Mouse (Mus musculus) left cerebral cortex, postnatal 14 days (tissue): ENCODE measurements at regions not wholly inside any gene's neighbourhood (a gene's known extent, or its start where the extent isn't known, plus 50 kb on each side); places are given as distances from the start of the nearest gene placed in this dataset.
A peak's percentile ranks its signal among the peaks of the same experiment; 100 is the strongest.

ENCODE experiments used
- DNase-seq, 2 experiments: peaks; one replicate each; pipeline ENCODE4 v3.0.0; 2021 to 2022; ENCODE audit warnings: low spot score in 2 of 2, mixed read lengths in 1 of 2
- intact Hi-C: fragments of 180-260 bp; cut with DNase I; formaldehyde crosslinking; loops from one replicate; pipeline ENCODE4 v1.15.1; 2025

DNA sequence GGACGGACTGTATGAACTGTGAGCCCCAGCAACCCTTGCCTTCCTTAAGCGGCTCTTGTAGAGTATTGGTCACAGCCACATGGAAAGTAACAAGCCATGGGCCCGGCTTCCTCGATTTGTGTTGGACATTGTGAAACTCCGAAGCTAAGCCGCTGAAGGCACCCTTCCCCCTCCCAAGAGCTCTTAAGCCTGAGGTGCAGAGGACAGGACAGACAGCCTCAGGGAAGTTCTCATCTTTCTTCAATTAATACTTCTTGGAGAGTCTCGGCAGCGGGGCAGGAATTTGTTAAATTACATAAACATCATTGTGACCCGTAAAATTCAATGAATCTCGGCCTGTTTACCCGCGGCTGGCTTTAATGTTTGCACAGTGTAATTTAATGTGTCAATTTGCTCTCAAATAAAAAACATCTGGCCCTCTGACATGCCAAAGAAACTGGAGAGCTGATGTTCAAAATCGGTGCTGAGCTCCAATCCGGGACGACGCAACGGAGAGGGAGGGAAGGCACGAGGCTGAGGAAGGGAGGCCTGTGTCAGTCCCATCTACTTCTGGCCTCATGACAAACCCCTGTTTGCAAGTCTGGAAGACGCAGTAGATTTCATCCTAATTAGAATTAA is 208.4 kb upstream of the Tle3 start:
- intact Hi-C loops = no loop called here
- DNase-seq = no peak

DNA sequence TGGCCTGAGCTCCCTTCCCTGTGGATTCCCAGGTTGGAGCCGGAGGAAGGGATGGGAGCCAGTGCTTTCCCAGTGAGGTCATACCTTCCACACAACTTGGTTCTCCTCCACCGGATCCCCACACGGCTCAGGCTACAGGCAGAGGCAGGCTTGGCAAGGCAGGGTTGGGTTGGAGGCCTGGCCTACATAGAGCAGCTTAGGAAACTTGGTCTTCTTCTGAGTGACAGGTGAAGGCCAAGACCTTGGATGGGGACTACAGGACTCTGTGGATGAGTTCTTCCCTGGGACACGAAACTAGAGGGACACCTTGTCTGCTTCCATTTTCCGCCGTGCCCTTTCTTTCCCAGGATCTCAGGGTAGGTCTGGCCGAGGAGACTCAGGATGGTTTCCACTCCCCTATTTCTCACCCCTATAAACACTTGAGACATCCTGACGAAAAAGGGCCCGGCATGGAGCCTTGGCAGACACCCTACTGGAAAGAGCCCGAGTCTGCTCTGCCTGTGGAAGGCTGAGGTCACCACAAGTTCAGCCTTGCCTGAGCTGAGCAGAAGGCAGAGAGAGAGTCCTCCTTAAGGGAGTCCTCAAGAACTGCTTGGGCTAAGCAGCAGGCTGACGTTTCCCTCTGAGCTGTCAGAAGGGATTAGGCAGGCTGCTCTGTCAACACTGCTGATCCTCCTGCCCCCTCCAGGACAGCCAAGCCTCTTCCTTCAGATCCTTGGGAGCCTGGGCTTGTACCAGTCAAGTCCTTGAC is 207.5 kb upstream of the Tle3 start:
- intact Hi-C loops = no loop called here
- DNase-seq = no peak

DNA sequence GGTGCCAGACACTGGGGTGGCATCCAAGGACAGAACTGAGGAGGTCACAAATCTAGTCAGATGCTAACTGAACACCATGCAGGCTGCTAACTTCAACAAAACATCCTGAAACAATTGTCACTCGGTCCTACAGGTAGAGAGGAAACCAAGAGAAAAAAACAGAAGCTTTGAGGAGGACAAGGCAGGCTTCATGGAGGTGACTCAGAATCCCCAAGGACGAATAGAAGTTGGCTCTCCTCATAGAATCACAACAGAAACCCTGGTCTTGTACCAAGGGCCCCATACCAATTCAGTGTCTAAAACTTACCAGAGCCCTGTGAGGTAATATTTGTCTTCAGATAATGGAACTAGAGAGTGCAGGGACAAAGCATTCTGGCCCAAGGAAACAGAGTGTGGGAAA is 206.1 kb upstream of the Tle3 start:
- no peak for DNase-seq
- intact Hi-C loops = no loop called here

DNA sequence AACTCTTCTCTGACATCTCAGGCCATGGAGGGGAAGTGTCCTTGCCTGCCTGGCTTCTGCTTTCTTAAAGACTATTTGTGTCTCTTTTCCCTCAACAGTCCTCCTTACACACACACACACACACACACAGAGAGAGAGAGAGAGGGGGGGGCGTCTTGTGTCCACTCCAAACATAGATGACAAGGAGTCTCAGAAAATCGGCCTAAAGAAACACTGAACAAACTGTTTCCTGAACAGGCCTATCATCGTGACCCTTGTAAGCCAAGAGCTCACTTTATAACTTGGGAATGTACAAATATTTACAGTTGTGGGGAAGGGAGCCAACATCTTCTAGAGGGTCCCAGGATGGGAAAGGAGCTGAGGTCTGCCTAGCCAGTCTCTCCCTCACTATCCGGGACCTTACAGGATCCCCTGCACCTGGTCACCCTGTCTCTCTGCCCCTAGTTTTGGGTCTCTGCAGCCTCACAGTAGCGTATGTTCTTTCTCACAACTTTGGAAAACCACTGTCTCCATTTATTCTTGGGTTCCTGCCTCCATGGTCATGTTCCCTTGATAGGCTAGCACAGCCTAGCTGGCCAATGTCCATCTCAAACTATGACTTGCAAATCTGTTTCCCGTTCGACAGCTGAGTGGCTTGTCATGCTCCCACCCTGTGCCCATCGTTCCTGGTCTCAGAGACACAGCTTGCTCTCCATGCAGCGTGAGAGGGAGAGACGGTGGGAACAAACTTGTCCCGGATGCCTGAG is 204.9 kb upstream of the Tle3 start:
- DNase-seq = no peak
- intact Hi-C loops = no loop called here

DNA sequence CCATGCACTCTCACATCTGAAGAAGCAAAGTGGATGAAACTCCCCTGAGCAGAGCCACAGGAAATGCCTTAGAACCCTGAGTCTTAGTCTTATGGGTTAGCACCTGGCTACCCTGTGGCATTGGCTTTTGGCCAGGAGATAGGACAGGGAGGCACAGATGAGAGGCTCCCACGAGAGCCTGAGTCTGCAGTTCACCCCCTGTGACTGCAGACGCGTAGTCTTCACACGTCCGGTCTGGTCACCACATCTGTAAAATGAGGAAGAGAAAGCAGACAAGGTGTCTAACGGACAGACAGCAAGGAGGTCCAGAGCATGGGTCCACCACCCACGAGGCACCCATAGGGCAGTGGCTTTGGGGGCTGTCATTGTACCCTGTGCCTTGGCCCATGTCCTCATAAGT is 203.2 kb upstream of the Tle3 start:
- DNase-seq = peak; percentile 37 to 56

DNA sequence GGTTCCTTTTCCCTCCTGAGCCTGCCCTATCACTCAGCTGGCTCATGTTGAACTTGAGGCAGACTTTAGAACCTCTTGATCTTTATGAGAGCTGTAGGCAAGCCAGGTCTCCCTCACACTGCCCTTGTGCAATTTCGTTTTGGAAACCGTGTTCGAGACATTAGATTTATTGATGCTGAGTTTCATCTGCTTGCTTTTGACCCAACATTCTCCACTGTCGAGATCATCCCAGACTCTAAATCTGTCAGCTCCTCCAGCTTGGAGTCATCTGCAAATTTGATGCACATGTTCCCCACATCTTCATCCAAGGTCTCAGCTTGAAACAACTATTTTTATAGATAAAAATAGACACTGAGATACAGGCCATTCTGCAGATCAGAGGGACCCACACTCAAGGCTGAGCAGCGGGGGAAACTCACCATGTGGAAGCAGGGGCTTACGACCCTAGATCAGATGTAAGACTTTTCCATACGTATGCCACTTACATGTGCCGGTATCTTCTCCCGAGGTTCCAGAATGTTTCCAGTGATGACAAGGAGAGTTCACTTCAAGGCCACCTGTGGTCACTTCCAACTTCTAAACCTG is 202.6 kb upstream of the Tle3 start:
- intact Hi-C loops = no loop called here
- DNase-seq = no peak

More for the DNA sequence above, 203.2 kb upstream of the Tle3 start:
- intact Hi-C loops = no loop called here

DNA sequence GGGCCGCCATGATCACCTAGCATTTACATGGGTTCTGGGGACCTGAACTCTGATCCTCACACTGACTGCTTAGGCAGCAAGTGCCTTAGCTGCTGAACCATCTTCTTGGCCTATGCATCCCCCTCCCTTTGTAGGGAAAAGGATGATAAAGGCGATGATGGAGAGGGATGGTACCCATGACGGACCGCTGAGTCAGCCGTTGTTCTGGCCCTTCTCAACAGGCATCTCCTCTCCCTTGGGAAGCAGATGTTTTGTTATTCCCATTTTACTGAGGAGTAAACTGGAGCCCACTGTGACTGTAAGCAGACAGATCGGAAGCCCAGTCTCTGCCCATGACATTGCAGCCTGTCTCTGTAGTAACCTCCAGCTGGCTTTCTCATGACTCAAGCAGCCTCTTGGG is 201.2 kb upstream of the Tle3 start:
- intact Hi-C loops = no loop called here

DNA sequence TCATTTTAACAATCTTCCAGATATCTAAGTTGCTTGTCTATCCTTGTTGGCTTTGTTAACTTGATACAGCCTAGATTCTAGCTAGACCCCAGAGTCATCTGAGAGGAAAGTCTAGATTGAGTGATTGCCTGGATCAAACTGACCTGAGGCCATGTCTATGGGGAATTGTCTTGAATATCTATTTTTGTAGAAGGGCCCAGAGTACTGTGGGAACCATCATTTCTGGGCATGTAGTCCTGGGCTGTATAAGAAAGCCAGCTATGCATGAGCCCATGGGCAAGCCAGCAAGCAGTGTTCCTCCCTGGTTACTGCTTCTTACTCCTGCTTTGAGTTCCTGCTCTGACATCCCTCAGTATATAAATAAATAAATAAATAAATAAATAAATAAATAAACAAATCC is 199.7 kb upstream of the Tle3 start:
- DNase-seq = no peak
- intact Hi-C loops = no loop called here

More for the DNA sequence above, 201.2 kb upstream of the Tle3 start:
- DNase-seq = no peak

DNA sequence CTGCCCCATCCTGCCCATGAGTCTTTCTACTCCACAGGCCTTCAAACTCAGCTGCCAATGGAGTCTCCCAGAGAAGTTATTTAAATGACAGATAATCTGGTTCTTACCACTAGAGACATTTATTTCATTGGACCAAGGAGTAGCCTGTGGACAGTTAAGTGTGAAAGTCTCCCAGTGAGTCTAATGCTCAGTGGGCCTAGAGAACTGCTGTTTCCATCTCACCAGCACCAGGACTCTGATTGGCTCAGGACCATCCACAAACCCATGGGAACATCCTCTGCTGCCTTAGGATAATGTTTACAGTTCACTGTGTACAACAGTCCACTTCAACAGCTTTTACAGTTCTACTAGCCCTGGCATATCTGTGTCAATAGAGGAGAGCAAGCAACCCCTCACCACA is 198.6 kb upstream of the Tle3 start:
- no peak for DNase-seq
- intact Hi-C loops = no loop called here

DNA sequence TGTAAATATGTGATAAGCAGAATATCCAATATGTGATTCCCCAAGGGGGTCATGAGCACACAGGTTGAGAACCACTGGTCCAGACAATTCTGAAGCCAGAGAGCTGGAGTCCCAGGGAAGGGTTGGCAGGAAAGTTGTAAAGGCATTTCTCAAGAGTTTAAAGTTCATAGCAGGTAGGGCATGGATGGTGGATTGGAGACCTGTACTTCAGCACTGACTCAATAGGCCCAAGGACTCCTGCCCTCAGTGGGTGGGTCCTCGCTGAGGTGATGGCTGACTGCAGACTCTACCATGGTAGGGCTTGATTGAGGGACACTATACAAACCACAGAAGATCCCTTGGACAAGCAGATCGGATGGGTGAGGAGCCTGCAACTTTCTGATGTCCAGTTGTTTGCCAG is 196.8 kb upstream of the Tle3 start:
- DNase-seq = no peak
- intact Hi-C loops = no loop called here

DNA sequence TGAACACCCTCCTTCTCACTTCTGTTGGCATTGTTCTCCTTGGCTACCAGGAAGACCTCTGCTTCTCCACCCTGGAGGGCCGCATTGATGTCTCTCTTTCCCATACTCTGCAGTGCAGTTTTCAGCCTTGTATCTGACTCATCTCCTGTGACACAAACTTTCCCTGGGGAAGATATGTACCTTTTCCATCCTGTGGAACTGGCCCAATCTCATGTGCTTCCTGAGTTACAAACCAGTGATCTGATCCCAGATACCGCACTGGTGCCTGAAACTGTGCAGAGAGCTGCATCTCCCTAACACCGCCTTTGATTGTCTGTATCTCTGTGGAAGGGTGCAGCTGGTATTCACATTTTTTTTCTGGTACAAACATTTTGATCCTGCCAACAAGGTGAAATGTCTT is 195.3 kb upstream of the Tle3 start:
- no peak for DNase-seq
- intact Hi-C loops = no loop called here

DNA sequence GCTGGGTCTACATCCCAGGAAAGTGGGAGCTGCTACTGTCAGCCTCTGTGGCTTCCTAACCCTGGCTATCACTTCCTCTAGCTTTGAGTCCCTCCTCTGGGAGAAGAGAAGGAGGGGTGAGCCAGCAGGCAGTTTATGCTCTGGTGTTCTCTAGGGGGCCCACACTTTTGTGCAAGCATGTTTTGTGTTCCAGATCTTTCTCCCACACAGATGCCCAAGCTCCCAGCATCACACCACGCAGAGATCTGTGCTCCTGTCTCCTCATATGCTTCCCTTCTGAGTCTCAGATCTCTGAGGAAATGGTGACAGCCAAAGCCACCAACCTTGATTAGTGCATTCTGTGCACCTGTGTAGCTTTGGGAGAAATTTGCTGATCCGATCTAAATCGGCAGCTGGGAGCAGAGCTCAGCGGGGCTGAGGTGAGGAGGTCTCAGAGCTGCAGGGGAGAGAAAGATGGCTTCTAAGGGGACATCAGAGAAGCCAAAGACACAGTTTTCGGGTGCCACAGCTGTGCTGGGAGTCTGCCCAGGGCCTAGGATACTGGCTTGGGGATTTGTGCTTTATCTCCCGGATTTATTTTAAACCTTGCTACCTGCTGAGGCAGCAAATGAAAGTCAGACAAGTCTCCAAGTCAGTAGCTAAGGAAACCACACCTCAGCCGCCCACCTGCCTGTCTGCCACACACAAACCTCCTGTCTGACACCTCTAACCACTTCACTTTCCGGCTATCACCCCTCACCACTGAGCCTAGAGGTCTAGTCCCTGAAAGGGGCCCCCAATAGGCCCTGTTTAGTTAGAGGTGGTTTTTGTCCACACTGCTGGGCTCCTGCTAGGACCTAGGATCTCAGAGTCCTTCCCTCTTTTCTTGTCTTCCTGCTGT is 185.4 kb upstream of the Tle3 start:
- intact Hi-C loops = no loop called here
- peak in 1 of 2 experiments; percentile 35 for DNase-seq

DNA sequence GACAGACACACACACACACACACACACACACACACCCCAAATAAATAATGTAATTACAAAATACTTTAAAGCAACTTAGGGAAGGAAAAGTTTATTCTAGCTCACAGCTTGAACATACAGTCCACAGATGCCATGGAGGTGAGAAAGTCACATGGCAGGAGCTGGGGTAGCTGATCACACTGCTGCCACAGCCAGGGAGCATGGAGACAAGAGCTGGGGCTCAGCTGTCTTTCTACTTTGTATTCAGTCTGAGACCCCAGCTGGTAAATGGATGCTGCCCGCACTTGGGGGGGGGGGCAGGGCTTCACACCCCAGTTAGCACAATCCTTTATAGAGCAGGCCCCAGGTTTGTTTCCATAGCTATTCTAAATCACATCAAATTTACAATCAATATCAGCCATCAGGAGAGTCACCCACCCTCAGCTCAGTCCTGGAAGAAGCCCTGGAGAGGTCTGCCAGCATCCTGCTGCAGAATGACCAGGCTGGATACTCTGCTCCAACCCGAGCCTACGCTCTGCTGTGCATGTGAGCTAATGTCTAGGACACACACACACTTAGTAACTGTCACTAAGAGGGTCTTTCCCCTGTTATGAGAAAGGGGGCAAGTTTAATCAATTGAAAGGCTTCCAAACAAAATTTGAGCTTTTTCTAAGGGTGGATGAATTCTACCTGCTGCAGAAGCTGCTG is 184.3 kb upstream of the Tle3 start:
- no peak for DNase-seq
- intact Hi-C loops = no loop called here

DNA sequence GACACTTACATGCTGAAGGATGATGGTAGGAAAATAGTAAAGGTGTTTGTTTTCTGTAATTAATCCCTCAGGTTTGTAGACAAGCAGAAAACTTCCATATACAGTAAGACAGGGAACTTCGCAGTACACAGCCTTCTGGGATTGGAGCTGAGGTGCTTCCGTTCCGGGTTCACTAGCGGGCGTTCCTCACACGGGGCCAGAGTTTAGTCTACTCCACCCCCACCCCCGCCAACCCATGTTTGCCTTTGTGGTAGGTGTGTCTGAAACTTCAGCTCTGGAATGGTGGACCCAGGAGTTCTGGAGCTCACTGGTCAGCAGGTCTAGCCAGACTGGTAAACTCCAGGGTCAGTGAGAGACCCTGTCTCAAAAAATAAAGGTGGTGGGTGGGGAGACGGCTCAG is 182.9 kb upstream of the Tle3 start:
- DNase-seq = no peak
- intact Hi-C loops = no loop called here

DNA sequence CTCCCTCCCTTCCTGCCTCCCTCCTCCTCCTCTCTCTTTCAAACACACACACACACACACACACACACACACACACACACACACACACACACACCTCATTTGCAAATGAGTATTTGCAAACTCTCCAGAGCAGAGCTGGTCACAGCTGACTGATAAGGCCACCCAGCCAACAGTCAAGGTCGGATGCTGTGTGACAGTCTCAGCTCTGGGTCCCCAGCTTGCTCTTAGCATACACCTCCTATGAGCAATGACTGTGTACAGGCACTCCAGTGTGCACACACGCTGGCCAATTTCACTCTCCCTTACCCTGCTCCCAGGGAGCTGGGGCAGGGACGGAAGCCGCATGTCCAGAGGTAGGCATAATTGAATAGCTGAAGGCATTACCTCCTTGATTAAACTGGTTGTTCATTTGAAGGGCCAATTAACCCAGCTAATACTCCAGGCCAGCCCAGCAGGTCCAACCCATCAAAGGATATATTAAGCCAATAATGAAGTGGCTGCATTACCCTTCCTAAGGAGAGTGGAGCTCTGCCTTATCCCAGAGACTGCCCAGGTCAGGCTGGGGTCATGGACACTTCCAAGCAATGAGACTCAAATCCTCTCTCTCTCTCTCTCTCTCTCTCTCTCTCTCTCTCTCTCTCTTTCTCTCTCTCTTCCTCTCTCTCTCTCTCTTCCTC is 173.0 kb upstream of the Tle3 start:
- no peak for DNase-seq
- intact Hi-C loops = no loop called here

DNA sequence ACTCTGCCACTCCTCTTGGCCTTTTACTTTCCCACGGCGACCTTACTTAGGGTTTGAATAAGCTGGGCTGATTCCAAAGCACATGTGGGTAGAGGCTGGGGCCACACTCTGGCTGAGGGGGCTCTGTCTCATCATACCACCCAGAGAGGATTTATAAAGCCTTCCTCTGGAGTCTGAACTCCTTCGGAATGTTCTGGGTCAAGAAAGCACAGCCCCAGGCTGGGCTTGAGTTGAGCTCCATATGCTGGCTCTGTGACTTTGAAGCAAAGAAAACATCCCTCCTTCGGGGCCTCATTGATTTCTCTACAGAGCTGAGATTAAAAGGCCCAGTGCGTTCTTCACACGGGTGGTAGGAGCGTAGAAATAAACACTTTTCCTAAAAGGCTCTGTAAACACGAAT is 172.3 kb upstream of the Tle3 start:
- DNase-seq = no peak
- intact Hi-C loops = no loop called here

DNA sequence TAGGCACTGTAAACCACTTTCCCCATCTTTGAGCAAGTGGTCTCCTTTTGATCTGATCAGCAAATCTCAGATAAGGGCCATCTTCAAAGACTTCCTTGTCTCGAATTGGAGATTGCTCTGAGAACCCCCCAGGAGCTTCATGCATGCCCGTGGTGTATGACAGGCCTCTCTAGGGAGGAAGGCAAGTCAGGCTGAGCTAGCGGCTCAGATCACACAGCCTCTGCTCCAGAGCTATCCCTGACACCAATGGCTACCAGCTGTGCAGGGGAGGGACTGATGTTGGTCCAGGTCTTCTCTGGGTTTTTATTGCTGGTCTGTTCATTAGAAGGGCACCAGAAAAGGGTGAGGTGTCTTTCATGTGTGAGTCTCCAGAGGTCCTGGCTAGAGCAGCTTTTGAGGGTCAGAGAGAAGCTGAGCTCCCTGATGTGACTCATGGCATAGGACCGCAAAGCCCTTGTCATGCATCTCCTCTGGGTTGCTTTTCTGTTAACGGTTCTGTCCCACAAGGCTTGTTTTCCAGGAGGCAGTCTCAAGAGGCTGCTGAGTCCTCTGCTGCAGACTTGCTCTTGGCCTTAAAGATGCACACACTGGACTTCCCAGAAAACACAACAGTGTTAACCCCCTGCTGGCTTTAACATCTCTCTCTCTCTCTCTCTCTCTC is 171.7 kb upstream of the Tle3 start:
- intact Hi-C loops = no loop called here
- DNase-seq = no peak

DNA sequence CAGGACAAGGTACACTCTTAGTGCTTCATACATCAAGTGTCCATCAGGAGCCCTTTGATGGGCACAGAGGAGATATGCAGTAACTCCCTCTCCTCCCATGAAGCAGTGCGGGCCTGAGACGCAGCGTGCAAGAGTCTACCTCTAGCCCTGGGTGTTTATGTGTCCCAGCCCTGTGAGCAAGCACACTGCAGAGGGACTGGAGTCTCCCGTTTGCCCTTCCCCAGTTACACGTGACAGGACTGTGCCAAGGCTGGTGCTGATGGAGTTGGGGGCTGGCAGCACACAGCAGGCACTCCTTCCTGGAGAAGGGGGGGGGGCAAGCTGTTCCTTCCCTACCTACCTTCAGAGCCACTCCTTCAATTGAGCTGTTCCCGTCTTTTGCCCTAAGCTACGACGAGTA is 167.1 kb upstream of the Tle3 start:
- no peak for DNase-seq
- intact Hi-C loops = no loop called here
